Mouse (Mus musculus) fibroblast of lung, adult 2 months (primary cell): ENCODE results near the gene Cdkl4.
"Not testable (repeated sequence)": the region's sequence is repeated elsewhere in the genome, so short reads cannot be mapped to it uniquely, and the experiment has no call there.

Source experiments
- DNase-seq: peaks from one replicate; pipeline ENCODE4 v3.0.0-alpha.2; 2011; ENCODE audit warnings: low read depth

Cdkl4 gene

GRCm38 (mm10) chr17:80577639-80578038, at the start of gene Cdkl4:
TSS of gene Cdkl4 (minus strand) at chr17:80577813.
- no peak for DNase-seq

GRCm38 (mm10) chr17:80624979-80625378, 47.4 kb upstream of the Cdkl4 start:
- no peak for DNase-seq

GRCm38 (mm10) chr17:80621691-80622090, 44.1 kb upstream of the Cdkl4 start:
- DNase-seq: no peak

- DNase-seq: peak; percentile 23
Measured at GRCm38 (mm10) chr17:80620786-80621423, 43.3 kb upstream of the Cdkl4 start.

- DNase-seq: no peak
Measured at GRCm38 (mm10) chr17:80619556-80619955, 41.9 kb upstream of the Cdkl4 start.

GRCm38 (mm10) chr17:80618890-80619289, 41.3 kb upstream of the Cdkl4 start:
- no peak for DNase-seq

GRCm38 (mm10) chr17:80603806-80604205, 26.2 kb upstream of the Cdkl4 start:
- DNase-seq: no peak

GRCm38 (mm10) chr17:80603079-80603625, 25.5 kb upstream of the Cdkl4 start:
- no peak for DNase-seq

GRCm38 (mm10) chr17:80601371-80601770, 23.8 kb upstream of the Cdkl4 start:
- DNase-seq: no peak

GRCm38 (mm10) chr17:80583051-80583450, 5.4 kb upstream of the Cdkl4 start:
- DNase-seq: no peak

GRCm38 (mm10) chr17:80579901-80580300, 2.3 kb upstream of the Cdkl4 start:
- DNase-seq: no peak

- no peak for DNase-seq
Measured at GRCm38 (mm10) chr17:80579089-80579488, 1.5 kb upstream of the Cdkl4 start.

- no peak for DNase-seq
Measured at GRCm38 (mm10) chr17:80578041-80578440, 428 bp upstream of the Cdkl4 start.

GRCm38 (mm10) chr17:80577214-80577613, 399 bp downstream of the Cdkl4 start:
- no peak for DNase-seq

- no peak for DNase-seq
Measured at GRCm38 (mm10) chr17:80575008-80575407, 2.6 kb downstream of the Cdkl4 start.

GRCm38 (mm10) chr17:80574471-80574965, 3.1 kb downstream of the Cdkl4 start:
- no peak for DNase-seq

GRCm38 (mm10) chr17:80572187-80572935, 5.3 kb downstream of the Cdkl4 start:
- no peak for DNase-seq

GRCm38 (mm10) chr17:80571460-80571859, 6.2 kb downstream of the Cdkl4 start:
- no peak for DNase-seq

GRCm38 (mm10) chr17:80569718-80570117, 7.9 kb downstream of the Cdkl4 start:
- not testable (repeated sequence) for DNase-seq

- DNase-seq: no peak
Measured at GRCm38 (mm10) chr17:80568842-80569601, 8.6 kb downstream of the Cdkl4 start.

GRCm38 (mm10) chr17:80568441-80568840, 9.2 kb downstream of the Cdkl4 start:
- DNase-seq: no peak

GRCm38 (mm10) chr17:80564611-80564924, 13.0 kb downstream of the Cdkl4 start:
- DNase-seq: no peak
